Mouse (Mus musculus) splenic B cell, adult 2 months (primary cell): ENCODE measurements around the gene Med26.

Experiments
- DNase-seq: peaks from one replicate; pipeline ENCODE4 v3.0.0-alpha.2; 2011; ENCODE audit warnings: low read depth, low spot score
- H3K27me3 ChIP-seq: 2 replicates; pipeline ENCODE4 v1.6.1; 2012; ENCODE audit warnings: mild to moderate bottlenecking, low read length, moderate library complexity, mixed read lengths; ENCODE audit not compliant: control insufficient read depth, poor library complexity, insufficient read depth, severe bottlenecking
- H3K36me3 ChIP-seq: 2 replicates; pipeline ENCODE4 v1.6.1; 2012; ENCODE audit warnings: mild to moderate bottlenecking, low read length, moderate library complexity, mixed read lengths; ENCODE audit not compliant: control insufficient read depth, poor library complexity, insufficient read depth, severe bottlenecking

The Med26 gene

DNA sequence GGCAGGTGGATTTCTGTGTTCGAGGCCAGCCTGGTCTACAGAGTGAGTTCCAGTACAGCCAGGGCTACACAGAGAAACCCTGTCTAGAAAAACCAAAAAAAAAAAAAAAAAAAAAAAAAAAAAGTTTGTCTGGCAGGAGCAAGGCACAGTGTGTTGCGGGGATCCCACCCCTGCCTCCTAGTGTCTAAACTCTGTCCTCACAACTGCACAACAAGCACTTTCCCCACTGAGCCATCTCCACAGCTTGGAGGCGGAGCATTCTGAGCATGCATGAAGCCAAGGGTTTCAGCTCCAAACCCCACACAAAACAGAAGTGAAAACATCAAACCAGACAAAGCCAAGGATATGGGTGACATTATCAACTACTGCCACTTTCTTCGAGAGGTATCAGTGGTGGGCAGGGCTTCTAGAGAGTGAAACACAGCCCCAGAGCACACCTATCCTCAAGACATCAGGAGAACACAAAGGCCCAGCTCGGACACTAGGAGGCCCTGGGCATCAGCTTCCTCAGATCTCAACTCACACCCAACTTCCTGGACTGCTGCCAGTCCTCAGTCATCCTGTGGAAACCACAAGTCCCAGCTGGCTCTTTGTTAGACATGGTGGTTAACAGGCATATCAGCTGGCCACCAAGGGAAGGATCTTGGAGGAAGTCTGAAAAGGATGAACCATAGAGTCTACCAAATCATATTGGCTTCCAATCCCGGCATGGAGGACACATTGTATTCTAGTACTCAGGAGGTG lies 62.4 kb downstream of the Med26 start:
- Histone ChIP-seq H3K36me3 (peaks cover 4% of the 10 kb centered on the region), H3K27me3 (no peaks in the 10 kb centered on the region)
- DNase-seq = peak; percentile 42

DNA sequence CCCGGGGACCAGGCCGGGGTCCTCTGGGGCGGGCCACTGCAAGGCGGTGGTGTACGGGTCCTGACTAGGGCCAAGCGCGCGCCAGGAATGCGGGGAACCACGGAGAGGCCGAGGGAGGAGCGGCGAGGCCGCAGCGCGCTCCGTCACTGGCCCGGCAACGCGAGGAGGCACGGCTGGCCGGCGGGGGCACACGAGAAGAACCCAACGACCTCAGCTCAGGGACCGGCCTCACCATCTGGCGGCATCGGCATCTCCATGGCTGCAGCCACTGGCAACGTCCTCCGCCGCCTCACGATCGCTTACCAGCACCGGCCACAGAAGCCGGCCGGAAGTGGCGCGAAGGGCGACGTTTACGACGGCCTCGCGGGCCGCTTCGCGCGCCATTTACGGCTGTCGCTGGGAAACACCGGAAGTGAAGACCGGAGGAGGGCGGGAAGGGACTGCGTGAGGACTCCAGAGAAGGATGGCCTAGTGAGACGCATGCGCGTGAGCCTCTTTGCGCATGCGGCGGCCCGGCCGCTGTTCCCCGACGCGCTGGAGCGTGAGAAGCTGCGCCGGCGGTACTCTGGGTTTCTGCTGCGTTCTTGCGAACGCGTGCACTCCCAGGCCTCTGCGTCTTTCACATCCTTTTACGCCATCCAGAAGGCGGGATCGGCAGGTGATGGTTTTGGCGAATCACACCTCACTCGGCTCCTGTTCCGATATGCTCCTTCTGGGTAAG lies 73.1 kb downstream of the Med26 start, which contains the start of gene Cherp:
Cherp (minus strand) TSS at position 401 of the 721 bp plus-strand sequence.
- H3K36me3 ChIP-seq = peaks cover 10% of the 10 kb centered on the region
- no peaks in the 10 kb centered on the region for H3K27me3 ChIP-seq
- peak; percentile 99 for DNase-seq

DNA sequence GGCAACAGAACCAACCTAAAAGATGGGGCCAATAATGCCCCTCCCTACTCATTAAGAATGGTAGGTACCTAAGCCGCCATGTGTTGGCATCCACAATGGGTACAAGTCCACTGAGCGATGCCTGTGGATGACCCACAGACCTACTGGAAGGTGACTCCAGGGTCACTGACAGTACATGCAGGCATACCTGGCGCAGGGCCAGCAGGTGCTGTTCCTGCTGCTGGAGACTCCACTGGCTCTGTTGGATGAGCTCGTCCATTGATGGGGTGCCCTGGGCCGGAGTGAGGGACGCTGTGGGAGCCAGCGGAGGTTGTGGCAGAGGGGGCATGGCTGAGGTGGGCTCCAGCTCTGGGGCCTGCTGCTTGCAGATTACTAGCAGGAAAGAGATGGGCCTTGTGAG lies 77.4 kb downstream of the Med26 start:
- no peak for DNase-seq
- Histone ChIP-seq H3K27me3 (no peaks in the 10 kb centered on the region), H3K36me3 (peaks cover 35% of the 10 kb centered on the region)

DNA sequence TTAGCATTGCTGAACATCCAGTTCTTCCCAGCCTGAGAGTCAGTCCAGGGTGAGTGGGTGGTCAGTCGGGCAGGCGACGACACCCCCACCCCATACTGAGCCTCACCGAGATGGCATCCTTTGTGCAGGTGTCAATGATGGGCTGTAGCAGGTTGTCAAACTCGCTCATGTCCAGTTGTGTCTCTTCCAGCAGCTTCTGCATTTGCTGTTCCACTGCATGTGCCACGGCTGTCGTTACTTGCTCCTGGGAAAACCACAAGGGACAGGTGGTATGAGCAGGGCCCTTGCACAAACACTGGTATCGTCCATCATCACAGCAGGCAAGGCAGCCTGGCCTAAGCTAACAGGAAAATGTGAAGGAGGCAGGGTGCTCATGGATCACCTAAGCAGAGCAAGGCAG lies 78.1 kb downstream of the Med26 start:
- Histone ChIP-seq H3K36me3 (peaks cover 40% of the 10 kb centered on the region), H3K27me3 (no peaks in the 10 kb centered on the region)
- no peak for DNase-seq

DNA sequence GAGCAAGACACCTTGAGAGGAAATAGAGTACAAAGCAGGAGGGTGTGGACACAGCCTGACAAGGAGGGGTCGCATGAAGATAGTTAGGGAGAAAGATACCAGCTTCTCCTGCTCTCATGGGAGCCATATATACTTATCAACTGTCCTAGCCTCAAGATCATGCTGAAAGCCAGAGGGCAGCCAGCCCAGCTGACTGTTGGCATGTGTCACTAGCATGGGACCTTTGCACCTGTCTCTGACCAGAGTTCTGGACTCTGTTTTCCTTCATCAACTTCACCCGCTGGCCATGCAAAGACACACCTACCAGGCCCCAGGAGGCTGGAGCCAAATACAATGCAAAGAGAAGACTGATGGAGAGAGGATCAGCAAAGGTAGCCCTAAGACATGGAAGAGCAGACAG lies 78.8 kb downstream of the Med26 start:
- no peak for DNase-seq

DNA sequence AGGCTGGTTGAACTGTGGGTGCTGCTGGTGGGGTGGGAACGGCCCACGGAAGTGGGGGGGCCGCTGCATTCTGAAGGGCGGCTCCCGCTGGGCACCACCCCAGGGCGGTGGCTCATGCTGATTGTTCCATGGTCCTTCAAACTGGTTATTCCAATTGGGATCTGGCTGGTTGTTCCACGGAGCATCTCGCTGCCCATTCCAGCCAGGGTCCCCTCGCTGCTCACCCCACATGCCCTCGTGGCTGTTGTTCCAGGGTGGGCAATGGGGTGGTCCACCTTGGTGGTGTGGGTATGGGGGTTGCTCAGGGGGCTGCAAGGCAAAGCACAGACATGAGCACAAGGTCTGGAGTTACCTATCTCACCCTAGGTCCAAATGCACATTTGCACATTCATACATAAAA lies 83.9 kb downstream of the Med26 start:
- peaks cover 40% of the 10 kb centered on the region for H3K36me3 ChIP-seq

More for the DNA sequence above, 78.8 kb downstream of the Med26 start:
- Histone ChIP-seq H3K36me3 (peaks cover 40% of the 10 kb centered on the region), H3K27me3 (no peaks in the 10 kb centered on the region)

DNA sequence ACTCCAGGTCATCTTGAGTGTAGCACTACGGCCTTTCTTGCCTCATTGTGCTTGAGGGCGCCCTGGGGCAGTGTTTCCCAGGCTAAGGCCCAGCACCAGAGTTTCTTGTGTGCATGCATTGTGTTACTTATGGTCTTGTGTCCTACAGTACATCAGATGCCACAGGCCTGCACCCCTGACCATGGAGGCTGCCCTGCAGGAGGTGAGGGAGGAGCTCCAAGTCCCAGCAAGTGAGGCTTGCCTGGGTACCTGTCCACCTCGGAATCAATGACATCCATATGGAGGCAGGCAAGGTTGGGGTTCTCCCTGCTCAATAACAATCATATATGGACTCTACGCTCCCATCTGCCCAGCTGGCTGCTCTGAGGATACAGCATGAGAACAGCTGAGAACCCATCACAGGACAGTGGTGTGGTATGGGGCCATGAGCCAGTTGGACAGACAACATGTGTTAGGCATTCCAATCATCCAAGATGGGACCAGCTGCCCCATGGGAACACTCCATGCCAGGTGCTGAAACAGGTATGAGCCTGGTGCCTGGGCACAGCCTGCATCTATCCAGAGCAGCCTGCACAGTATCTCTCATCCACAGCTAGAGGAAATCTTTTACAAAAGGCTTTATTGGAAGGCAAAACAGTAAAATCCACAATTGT lies 88.1 kb downstream of the Med26 start:
- no peak for DNase-seq

More for the DNA sequence above, 83.9 kb downstream of the Med26 start:
- H3K27me3 ChIP-seq = no peaks in the 10 kb centered on the region
- DNase-seq = no peak

DNA sequence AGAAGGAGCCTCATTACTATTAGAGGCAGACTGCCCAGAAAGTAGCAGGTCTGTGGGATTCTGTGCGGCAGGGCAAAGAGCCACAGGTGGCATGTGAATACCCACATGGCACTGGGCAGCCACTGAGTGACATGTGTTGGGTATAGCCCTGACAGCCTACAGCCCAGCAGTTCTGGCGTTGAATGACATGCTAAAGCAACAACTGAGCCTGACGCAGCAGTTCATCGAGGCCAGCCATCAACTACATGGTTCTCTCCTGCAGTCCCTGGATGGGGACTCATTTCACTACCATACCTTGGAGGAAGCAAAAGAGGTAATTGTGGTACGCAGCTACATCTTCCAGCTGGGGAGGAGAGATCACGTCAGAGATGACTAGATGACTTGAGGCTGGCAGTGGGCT lies 89.6 kb downstream of the Med26 start:
- Histone ChIP-seq H3K27me3 (no peaks in the 10 kb centered on the region), H3K36me3 (peaks cover 21% of the 10 kb centered on the region)
- no peak for DNase-seq

More for the DNA sequence above, 88.1 kb downstream of the Med26 start:
- H3K36me3 ChIP-seq = peaks cover 21% of the 10 kb centered on the region
- H3K27me3 ChIP-seq = no peaks in the 10 kb centered on the region

DNA sequence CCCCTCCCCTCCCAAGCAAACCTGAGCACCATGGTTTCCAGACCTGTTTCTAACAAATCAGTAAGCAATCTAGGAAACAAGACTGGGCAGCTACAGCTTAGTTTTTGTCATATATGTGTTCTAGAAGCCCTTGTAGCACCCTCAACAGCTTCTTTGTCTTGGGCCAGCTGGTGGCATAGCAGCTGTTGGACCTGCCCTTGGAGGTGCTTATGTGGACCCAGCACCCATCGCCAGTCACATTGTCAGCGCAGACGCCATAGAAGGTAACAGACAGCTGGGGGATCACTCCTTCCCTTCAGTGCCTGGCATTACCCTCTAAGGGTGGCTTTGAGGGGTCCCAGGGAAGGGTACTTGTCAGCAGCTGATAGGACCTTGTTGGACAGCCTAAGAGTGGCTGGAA lies 90.3 kb downstream of the Med26 start:
- DNase-seq = no peak
- Histone ChIP-seq H3K36me3 (peaks cover 19% of the 10 kb centered on the region), H3K27me3 (no peaks in the 10 kb centered on the region)

DNA sequence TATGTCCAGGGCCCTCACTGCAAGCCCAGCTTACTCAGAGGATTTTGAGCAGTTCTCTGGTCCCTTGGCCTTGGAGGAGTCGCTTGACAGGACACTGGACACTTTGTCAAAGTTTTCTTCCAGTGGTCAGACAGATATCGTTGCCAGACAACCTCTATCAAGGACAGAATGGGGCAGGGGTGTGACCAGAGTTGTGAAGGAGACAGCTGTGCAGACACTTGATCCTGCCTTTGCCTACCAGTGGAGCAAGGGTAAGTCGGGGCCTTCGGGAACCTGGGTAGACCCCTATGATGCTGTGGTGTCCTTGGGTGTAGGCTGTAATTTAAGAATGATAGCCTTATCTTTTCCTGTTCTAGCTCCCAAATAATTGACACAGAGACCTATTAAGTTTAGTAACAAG lies 92.8 kb downstream of the Med26 start:
- peaks cover 18% of the 10 kb centered on the region; the same call in 1 of the 2 replicates for H3K36me3 ChIP-seq
- no peaks in the 10 kb centered on the region for H3K27me3 ChIP-seq
- no peak for DNase-seq

DNA sequence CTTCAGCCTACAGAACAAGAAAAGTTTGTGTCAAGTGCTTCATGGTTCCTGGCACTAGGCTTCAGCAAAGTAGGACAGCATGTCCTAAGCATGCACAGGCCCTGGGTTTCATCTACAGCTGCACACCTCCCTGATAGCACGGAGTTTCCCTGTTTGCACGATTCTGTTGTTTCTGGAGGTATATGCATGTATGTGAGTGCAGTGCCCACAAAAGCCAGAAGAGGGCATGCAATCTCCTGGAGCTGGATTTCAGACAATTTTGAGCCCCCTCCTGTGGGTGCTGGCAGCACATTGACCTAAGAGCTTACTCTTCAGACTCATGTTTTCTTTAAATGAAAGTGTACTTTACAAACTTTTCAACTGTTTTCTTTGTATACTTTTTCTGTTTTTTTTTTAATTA lies 94.2 kb downstream of the Med26 start:
- H3K27me3 ChIP-seq = no peaks in the 10 kb centered on the region

DNA sequence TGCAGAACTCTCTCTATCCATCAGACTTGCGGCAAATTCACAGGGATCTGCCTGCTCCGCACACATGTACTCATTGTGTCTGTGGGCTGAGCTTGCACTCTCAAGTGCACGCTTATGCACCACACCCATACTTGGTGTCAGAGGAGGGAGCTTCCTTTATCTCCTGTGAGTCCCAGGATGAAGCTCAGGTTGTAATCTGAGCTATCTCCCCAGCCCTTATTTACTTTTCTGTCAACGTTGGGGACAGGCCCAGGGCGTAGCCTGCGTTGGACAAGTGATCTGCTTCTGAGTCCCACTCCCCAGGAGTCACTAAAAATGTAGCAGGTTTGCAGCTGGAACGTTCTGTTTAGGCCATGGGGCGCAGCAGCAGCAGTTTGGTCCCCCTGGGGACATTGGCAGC lies 96.6 kb downstream of the Med26 start:
- no peak for DNase-seq
- Histone ChIP-seq H3K36me3 (peaks cover 17% of the 10 kb centered on the region; the same call in 1 of the 2 replicates), H3K27me3 (no peaks in the 10 kb centered on the region)

More for the DNA sequence above, 94.2 kb downstream of the Med26 start:
- peaks cover 19% of the 10 kb centered on the region; the same call in 1 of the 2 replicates for H3K36me3 ChIP-seq
- DNase-seq = no peak

DNA sequence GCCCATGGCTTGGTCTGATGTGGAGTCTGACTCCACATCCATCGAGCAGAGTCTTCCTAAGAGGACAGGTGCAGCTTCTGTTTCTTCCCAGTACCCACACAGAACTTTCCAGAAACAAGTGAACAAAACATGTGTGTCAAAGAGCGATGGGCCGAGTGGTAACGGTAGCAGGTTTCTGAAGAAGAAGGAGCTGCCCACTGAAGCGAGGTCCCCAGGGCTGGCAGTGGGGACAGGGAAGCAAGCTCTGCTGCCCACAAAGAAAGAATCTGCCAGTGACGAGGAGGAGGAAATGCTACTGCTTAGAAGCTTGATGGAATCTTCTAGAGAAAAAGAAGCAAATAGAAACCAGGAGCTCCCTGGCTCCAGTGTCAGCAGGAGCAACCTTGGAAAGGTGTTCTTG lies 103.0 kb downstream of the Med26 start:
- H3K27me3 ChIP-seq = no peaks in the 10 kb centered on the region
- DNase-seq = peak; percentile 90
- H3K36me3 ChIP-seq = peaks cover 1% of the 10 kb centered on the region; the same call in 1 of the 2 replicates
